Mouse (Mus musculus): ENCODE measurements at regions not wholly inside any gene's neighbourhood (a gene's known extent, or its start where the extent isn't known, plus 50 kb on each side); places are given as distances from the start of the nearest gene placed in this dataset.
"Not testable (repeated sequence)": the region's sequence is repeated elsewhere in the genome, so short reads cannot be mapped to it uniquely, and the experiment has no call there.

DNA sequence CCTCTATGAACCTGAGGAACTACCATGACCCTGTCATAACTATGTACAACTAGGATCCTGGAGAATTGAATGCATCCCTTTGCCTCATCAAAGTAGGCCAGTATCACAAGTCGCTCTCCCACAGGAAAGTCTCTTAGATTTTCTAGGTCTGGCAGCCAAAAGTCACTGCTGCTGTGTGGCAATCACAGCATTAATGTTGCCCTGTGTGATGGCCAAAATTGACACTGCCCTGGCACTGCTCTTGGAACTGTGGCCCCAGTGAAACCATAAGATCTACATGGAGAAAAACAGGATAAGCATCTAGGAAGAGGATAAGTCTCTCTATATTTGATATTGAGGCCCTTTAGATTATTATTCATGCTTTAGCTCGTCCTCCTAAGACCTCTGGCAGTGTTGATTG, 465.7 kb downstream of the Adam6a start:
- no peak for DNase-seq (ENCODE audit: low spot score)

DNA sequence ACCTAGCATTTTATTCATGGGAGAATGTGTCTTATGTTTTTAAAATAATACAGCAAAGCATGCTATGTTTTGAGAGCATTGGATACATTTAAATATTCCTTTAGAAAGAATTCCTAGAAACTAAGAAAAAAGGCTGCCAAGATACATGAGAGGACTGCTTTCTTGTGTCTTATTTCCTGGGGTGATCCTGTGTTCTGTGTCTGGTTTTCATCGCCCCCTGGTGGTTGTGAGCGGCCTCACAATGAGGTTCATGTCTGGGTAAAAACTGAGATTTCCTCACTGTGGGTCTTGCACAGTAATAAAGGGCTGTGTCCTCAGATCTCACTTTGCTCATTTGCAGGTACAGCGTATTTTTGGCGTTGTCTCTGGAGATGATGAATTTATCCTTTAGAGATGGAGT, 469.2 kb downstream of the Adam6a start:
- not testable (repeated sequence) for DNase-seq (ENCODE audit: low spot score)

GRCm38 (mm10) chr12:114037011-114037410, 493.3 kb downstream of the Adam6a start:
- DNase-seq (ENCODE audit: low spot score) = not testable (repeated sequence)

DNA sequence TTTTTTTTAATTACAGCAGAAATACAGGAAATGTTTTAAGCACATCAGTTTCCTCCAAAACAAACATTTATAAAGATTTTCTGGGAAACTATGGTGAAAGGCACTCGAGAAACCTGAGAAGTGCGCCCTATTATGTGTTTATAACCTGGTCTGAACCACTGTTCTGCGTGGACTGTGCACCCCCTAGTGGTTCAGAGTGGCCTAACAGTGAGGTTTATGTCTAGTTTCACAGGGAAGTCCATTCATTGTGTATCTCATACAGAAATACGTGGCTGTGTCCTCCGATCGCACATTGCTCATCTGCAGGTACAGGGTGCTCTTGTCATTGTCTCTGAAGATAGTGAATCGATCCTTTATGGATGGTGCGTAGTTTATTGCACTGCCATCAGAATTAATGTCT, 504.3 kb downstream of the Adam6a start:
- not testable (repeated sequence) for DNase-seq (ENCODE audit: low spot score)

DNA sequence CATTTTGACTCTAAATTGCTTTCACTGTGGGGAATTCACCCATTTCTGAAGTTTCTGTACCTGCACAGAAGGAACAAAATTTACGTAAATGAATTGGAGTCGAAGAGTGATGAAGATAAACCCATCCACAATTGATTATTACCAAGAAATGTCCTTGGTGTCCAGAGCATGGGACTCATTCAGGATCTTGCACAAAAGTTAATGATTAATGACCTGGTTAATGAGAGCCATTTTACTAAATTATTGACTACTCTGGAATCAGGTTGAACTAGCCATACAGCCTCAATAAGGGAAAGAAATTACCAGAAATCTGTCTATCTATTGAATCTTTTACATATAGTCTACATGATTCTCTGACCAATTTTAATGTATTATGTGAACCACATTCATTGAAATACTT, 509.6 kb downstream of the Adam6a start:
- no peak for DNase-seq (ENCODE audit: low spot score)

- DNase-seq (ENCODE audit: low spot score) = no peak
Observed at GRCm38 (mm10) chr12:114059615-114060014, 515.9 kb downstream of the Adam6a start.

DNA sequence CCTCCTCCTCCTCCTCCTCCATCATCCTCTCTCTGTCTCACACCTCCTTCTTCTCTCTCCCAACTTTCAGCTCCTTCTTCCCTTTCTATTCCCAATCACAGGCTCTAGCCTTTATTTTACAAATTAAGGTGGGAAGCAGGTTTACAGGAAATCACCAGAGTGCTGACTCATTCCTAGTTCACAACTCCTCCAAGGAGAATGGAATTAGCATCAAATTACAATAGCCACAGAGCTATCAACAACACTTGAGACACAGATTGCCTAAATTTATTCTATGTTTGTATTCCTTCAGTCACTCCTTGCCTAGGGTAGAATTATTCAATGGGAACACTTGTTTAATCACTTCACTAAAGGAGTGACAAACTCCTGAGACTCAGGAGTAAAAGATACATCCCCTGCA, 523.5 kb downstream of the Adam6a start:
- DNase-seq (ENCODE audit: low spot score) = no peak

- DNase-seq (ENCODE audit: low spot score) = not testable (repeated sequence)
Observed at GRCm38 (mm10) chr12:114108731-114109130, 565.0 kb downstream of the Adam6a start.

DNA sequence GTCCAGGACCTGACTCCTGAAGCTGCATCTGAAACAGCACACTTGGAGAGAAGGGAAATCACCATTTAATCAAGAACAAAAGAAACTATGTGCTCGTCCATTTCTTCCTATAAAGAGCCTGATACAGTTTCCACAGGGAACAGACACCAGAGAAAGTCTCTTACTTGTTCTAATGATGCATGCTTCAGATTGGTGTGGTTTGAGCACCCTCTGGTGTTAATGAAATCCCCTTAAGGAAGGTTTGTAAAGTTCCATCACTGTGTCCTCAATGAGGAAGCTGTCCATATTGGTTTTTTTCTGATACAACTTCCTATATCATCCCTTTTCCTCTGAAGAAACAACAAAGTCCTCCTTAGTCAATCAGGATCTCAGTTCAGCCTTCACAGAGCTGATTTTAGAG, 591.2 kb downstream of the Adam6a start:
- no peak for DNase-seq (ENCODE audit: low spot score)

GRCm38 (mm10) chr12:114148779-114149178, 605.1 kb downstream of the Adam6a start:
- no peak for DNase-seq (ENCODE audit: low spot score)

DNA sequence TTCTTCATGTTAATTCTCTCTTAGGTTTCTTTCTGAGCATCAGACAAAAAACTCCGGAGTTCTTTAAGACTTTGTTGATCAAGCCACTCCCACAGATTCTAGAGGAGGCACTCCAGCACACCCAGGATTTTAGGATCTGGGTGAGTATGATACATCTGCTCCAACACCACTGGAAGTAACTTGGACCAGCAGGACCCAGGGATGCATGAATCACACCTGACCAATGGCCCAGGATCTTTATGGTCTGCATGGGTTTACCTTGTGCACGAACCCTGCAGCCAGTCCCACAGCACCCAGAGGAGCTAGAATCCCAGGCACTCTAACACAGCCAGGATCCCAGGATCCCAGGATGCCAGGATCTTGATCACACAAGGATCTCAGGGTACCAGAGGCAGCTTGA, 628.6 kb downstream of the Adam6a start:
- DNase-seq (ENCODE audit: low spot score) = no peak

GRCm38 (mm10) chr12:114199521-114199920, 655.8 kb downstream of the Adam6a start:
- DNase-seq (ENCODE audit: low spot score) = no peak

GRCm38 (mm10) chr12:114222541-114222940, 678.8 kb downstream of the Adam6a start:
- no peak for DNase-seq (ENCODE audit: low spot score)
